Mouse (Mus musculus) embryonic fibroblast, embryonic 13.5 days (primary cell): ENCODE data around the gene Adgrb3.

Experiments used
- CTCF ChIP-seq: IDR thresholded peaks from 2 replicates; pipeline ENCODE4 v1.5.1; 2011; ENCODE audit warnings: mild to moderate bottlenecking, control low read depth, low read length, moderate library complexity, borderline replicate concordance; ENCODE audit not compliant: insufficient read depth
- POLR2A ChIP-seq: IDR thresholded peaks from 2 replicates; pipeline ENCODE4 v1.6.1; 2011; ENCODE audit warnings: low read depth, mild to moderate bottlenecking, control low read depth, low read length, moderate library complexity

DNA sequence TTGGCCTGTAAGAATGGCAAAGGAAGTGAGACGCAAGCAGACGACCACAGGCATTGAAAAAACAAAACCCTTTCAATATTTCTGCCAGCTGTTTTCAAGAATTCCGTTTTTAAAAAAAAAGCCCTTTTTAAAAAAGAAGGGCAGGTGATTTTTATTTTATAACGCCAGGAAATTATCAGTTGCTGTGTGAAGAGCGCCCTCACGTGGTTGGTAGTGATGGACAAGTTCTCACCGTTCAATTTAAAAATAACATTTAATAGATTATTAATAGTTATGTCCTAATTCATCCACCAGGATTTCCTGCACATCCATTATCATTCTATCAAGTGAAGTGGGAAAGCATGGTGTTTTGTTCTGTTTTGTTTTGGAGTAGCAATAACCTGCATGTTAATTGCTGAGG, 2.7 kb downstream of the Adgrb3 start:
- TF ChIP-seq CTCF: no peak
- no peak for TF ChIP-seq POLR2A
